Mouse (Mus musculus) stomach, embryonic 14.5 days (tissue): ENCODE data around the gene Flrt2. TPM values are rescaled to one million over a fixed set of nuclear protein-coding genes. Genes with fewer than 3 reads are reported as not detected.

Experiments used
- ATAC-seq: fragments of 200-750 bp; cut with Nextera tagmentation; 2 replicates; pipeline ENCODE4 v1.8.0; 2017; ENCODE audit warnings: low read depth, moderate TSS enrichment; ENCODE audit not compliant: insufficient number of reproducible peaks, insufficient read depth, low FRiP score
- H3K27ac ChIP-seq: fragments of 300-500 bp; sonication (generic); 2 replicates; pipeline ENCODE4 v1.5.1; 2014; ENCODE audit warnings: mild to moderate bottlenecking, low read length, moderate library complexity, mixed read lengths
- H3K27me3 ChIP-seq: fragments of 300-500 bp; sonication (generic); 2 replicates; pipeline ENCODE4 v1.6.1; 2014; ENCODE audit warnings: low read length, control low read depth, mixed read lengths; ENCODE audit not compliant: control insufficient read depth, insufficient read depth
- H3K36me3 ChIP-seq: fragments of 300-500 bp; sonication (generic); 2 replicates; pipeline ENCODE4 v1.6.1; 2014; ENCODE audit warnings: mild to moderate bottlenecking, control low read depth, low read length, moderate library complexity, mixed read lengths; ENCODE audit not compliant: control insufficient read depth, insufficient read depth
- H3K4me1 ChIP-seq: fragments of 300-500 bp; sonication (generic); 2 replicates; pipeline ENCODE4 v1.6.1; 2014; ENCODE audit warnings: low read length, control low read depth, mixed read lengths; ENCODE audit not compliant: control insufficient read depth, insufficient read depth
- H3K4me2 ChIP-seq: fragments of 300-500 bp; sonication (generic); replicated peaks from 2 replicates; pipeline ENCODE4 v1.6.1; 2014; ENCODE audit warnings: low read depth, low read length, control low read depth
- H3K4me3 ChIP-seq: fragments of 300-500 bp; sonication (generic); 2 replicates; pipeline ENCODE4 v1.5.1; 2014; ENCODE audit warnings: low read depth, low read length, control low read depth
- H3K9ac ChIP-seq: fragments of 300-500 bp; sonication (generic); replicated peaks from 2 replicates; pipeline ENCODE4 v1.6.1; 2014; ENCODE audit warnings: low read depth, mild to moderate bottlenecking, control low read depth, low read length, moderate library complexity, mixed read lengths
- H3K9me3 ChIP-seq: fragments of 300-500 bp; sonication (generic); 2 replicates; pipeline ENCODE4 v1.6.1; 2016; ENCODE audit warnings: low read depth, low read length, control low read depth; ENCODE audit not compliant: control insufficient read depth
- WGBS: fragments of 180-500 bp; shearing (Covaris S2); extraction: QIAGEN DNeasy Blood & Tissue Kit; methylation state at CpG from one replicate; pipeline ENCODE4 v1.1.7; 2014; 5-methylcytosine and 5-hydroxymethylcytosine counted together
- polyA plus RNA-seq: library from polyadenylated mRNA; unstranded; fragments of >200 nt; fragmentation: Nextera tagmentation; extraction: Ambion mirVana; gene quantifications from 2 replicates; pipeline ENCODE4 v1.2.1, GENCODE M21; 2014

Gene Flrt2
- polyA plus RNA-seq, 1 experiment from 2014 or later = 27.3 TPM

DNA sequence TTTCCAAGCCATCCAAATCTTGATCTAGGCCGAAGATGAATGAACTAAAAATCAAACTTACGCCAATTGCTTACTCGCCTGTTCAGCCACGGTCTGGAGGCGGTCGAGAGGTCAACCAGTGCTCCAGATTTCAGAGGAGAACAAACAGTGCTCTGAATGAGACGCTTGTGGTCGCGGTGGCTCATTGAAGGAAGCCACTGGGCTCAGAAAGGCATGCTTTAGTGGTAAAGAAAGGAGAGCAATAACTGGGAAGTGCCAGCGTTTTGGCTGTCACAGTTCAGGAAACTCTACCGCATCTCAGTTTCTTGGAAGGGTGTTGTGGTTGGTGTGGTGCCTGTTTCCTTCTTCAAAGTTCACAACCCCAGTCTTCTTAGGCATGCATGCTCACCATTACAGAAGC is 49.3 kb downstream of the Flrt2 start:
- 66% methylated on average over 11 of the region's 11 CpGs for WGBS
- H3K4me3 ChIP-seq = no peak overlapping the region
- no peak for ATAC-seq
- H3K27me3 ChIP-seq = no peaks in the 10 kb centered on the region
- no peak overlapping the region for H3K9ac ChIP-seq
- no peak overlapping the region for H3K27ac ChIP-seq
- H3K4me2 ChIP-seq = no peak overlapping the region
- H3K36me3 ChIP-seq = no peaks in the 10 kb centered on the region
- H3K4me1 ChIP-seq = 0 out of 2 replicates have a peak, but pooled peaks cover 3% of the 10 kb centered on the region
- no peaks in the 10 kb centered on the region for H3K9me3 ChIP-seq

DNA sequence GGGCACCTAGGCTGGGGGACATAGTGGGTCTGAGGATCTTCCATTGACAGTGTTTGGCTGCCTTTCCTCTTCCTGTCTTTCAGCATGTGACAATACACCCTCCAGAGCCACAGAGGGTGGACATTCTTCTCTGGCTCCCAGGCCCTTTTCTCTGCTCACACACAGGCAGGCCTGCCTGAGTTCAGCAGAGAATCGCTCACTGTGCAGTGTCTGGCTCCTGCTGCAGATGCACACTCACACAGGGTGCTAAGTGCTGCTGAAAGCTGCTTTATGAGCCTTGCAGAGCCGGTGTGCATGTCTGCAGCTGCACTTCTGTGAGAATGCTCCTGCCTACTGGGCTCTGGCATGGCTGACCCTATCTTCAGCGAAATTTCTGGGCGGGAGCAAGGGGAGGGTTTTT is 52.3 kb downstream of the Flrt2 start:
- no peaks in the 10 kb centered on the region for H3K27me3 ChIP-seq
- WGBS = 61% methylated on average over 4 of the region's 4 CpGs
- H3K4me3 ChIP-seq = no peak overlapping the region
- H3K9me3 ChIP-seq = no peaks in the 10 kb centered on the region
- 0 out of 2 replicates have a peak, but pooled peaks cover 3% of the 10 kb centered on the region for H3K4me1 ChIP-seq
- ATAC-seq = no peak
- no peaks in the 10 kb centered on the region for H3K36me3 ChIP-seq
- no peak overlapping the region for H3K4me2 ChIP-seq
- H3K9ac ChIP-seq = no peak overlapping the region
- H3K27ac ChIP-seq = no peak overlapping the region

DNA sequence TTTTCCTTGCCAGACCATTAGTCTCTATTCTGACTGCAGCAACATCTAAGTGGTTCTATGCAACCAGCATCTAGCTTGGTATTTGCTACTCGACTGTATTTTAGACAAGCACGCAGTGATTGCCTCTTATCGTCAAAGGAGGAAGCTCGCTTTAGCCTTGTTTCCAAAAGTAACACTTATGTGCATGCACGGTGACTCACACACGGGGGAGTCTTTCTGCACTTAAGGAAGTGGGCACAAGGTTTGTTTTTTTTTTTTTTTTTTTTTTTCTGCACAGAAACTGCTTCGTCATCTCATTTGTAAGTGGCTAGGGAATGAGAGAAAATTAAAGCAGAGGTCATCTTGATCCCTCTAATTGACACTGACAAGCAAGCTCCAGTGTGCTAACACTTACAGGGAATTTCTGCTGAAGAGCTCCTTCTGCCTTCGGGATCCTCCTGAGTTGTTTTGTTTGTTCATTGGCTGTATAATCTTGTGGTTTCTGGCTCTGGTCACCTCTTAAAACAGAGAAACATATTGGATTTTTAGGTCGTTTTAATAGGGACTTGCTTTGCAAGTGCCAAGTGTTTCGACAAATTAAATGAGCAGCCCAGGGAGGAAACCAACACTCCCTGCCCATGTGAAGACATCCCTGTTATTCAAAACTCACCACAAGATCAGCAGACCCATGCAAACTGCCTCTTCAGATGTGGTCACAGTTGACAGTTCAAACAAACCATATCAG is 55.0 kb downstream of the Flrt2 start:
- H3K27me3 ChIP-seq = no peaks in the 10 kb centered on the region
- H3K9me3 ChIP-seq = no peaks in the 10 kb centered on the region
- H3K4me3 ChIP-seq = no peak overlapping the region
- no peak overlapping the region for H3K4me2 ChIP-seq
- 62% methylated on average over 10 of the region's 10 CpGs for WGBS
- ATAC-seq = no peak
- no peak overlapping the region for H3K27ac ChIP-seq
- H3K36me3 ChIP-seq = no peaks in the 10 kb centered on the region
- H3K4me1 ChIP-seq = no peaks in the 10 kb centered on the region
- H3K9ac ChIP-seq = no peak overlapping the region

DNA sequence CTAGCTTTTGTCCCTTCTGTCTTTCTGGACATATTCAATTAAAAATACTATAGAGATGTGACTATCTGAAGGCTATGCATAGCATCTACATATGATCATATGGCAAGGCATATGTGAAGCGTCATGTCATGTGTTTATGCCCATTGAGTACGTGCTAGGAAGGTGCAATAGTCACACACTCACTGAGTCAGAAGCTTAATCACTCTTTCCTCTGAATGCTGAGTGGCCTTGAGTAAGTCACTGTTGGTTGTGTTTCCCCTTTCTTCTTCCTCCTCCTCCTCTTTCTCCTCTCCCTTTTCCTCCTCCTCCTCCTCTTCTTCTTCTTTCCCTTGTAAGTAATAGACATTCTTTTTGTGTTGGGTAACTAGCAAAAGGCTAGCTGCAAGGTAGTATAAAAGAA is 56.7 kb downstream of the Flrt2 start:
- Histone ChIP-seq H3K4me1 (no peaks in the 10 kb centered on the region), H3K9me3 (no peaks in the 10 kb centered on the region), H3K27me3 (no peaks in the 10 kb centered on the region), H3K27ac (no peak overlapping the region), H3K36me3 (no peaks in the 10 kb centered on the region), H3K4me3 (no peak overlapping the region), H3K4me2 (no peak overlapping the region), H3K9ac (no peak overlapping the region)
- no peak for ATAC-seq
- WGBS = 87% methylated on average over 2 of the region's 2 CpGs

DNA sequence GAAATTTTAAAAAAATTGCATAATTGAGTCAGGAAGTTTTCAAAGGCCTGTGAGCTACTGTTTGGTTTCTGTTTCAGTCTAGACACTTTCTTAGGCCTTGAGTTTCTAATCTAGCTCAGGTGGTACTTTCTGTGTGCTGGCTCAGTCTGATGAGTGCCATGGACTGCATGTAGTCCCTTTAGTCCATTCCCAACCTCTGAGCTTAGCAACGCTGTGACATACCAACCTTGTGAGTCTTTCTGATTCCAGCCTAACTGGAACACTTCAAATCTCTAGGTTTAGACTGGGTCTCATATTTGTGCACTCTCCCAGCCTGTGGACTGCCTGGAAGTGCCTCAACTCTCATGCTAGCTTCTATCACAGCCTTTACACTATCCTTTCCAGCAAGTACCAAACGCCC is 57.2 kb downstream of the Flrt2 start:
- Histone ChIP-seq H3K9me3 (no peaks in the 10 kb centered on the region), H3K4me1 (no peaks in the 10 kb centered on the region), H3K4me2 (no peak overlapping the region), H3K36me3 (no peaks in the 10 kb centered on the region), H3K4me3 (no peak overlapping the region), H3K9ac (no peak overlapping the region), H3K27ac (no peak overlapping the region), H3K27me3 (no peaks in the 10 kb centered on the region)
- no peak for ATAC-seq
- 81% methylated on average over 2 of the region's 2 CpGs for WGBS

DNA sequence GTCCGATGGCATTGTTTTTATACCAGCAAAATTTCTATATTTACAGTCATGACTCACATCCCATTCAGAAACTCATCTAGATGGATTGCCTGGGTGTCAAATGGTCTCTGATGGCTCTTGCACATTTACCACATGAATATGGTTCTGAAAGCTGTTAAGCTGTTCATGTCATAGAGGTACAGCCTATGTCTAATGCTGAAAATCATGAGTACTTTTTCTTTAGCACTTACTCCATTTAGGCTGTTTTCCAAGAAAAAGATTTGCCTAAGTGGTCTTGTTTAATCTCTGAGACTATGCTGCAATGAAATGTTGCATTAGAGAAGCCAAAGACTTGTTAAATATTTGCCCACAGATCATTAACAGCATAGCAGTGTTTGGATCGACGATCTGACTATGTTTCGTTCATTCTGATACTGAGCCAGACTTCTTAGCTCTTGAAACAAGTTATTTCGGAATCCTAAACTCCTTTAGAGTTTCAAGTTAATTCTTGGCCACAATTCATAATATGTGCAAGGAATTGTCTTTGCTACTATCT is 67.3 kb downstream of the Flrt2 start:
- no peaks in the 10 kb centered on the region for H3K36me3 ChIP-seq
- no peaks in the 10 kb centered on the region for H3K4me1 ChIP-seq
- ATAC-seq = no peak

DNA sequence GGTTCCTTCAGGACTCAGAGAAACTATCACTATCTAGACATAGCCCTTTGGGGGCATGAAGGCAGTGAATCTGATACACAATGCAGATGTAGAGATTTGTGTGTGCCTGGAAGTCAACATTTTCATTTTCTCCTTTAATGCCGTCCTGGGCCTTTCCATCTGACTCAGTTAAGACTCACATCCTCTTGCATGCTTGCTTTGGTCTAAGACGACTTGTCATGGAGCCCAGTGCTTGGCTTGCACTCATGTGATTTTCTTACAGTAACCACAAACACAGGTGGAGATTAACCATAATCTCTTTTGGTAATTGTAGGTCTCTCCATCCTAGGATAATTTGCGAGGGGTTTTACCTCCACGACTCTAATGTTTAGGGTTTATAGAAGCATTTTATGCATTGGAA is 73.2 kb downstream of the Flrt2 start:
- no peaks in the 10 kb centered on the region for H3K36me3 ChIP-seq
- 90% methylated on average over 4 of the region's 4 CpGs for WGBS
- no peak overlapping the region for H3K27ac ChIP-seq
- H3K9me3 ChIP-seq = no peaks in the 10 kb centered on the region
- H3K4me2 ChIP-seq = no peak overlapping the region
- no peak overlapping the region for H3K4me3 ChIP-seq
- no peak overlapping the region for H3K9ac ChIP-seq
- no peaks in the 10 kb centered on the region for H3K4me1 ChIP-seq
- ATAC-seq = no peak
- H3K27me3 ChIP-seq = no peaks in the 10 kb centered on the region

More for the DNA sequence above, 67.3 kb downstream of the Flrt2 start:
- H3K9me3 ChIP-seq = no peaks in the 10 kb centered on the region
- H3K4me2 ChIP-seq = no peak overlapping the region
- no peak overlapping the region for H3K4me3 ChIP-seq
- H3K9ac ChIP-seq = no peak overlapping the region
- H3K27me3 ChIP-seq = no peaks in the 10 kb centered on the region
- no peak overlapping the region for H3K27ac ChIP-seq
- WGBS = 69% methylated on average over 5 of the region's 5 CpGs

DNA sequence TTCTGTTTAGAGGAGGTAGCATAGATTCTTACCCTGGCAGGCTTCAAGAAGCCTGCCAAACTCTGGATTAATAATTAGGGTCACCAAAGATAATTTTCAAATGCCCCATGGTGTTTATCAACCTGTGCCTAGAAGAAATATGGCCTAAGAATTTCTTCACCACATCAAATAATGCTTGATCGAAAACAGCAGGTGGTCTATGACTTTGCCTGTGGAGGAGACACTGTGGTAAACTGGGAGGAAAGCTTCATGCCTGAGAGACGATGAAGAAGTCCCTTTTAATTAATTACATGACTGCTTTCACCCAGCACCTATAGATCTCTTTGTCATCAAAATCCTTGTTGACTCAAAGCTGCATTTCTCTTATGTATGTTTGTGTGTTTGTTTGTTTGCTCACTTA is 77.0 kb downstream of the Flrt2 start:
- H3K4me3 ChIP-seq = no peak overlapping the region
- H3K27me3 ChIP-seq = no peaks in the 10 kb centered on the region
- no peaks in the 10 kb centered on the region for H3K4me1 ChIP-seq
- H3K27ac ChIP-seq = no peak overlapping the region
- 83% methylated on average over 2 of the region's 2 CpGs for WGBS
- no peak for ATAC-seq
- no peak overlapping the region for H3K9ac ChIP-seq
- no peaks in the 10 kb centered on the region for H3K9me3 ChIP-seq
- H3K36me3 ChIP-seq = no peaks in the 10 kb centered on the region
- no peak overlapping the region for H3K4me2 ChIP-seq

DNA sequence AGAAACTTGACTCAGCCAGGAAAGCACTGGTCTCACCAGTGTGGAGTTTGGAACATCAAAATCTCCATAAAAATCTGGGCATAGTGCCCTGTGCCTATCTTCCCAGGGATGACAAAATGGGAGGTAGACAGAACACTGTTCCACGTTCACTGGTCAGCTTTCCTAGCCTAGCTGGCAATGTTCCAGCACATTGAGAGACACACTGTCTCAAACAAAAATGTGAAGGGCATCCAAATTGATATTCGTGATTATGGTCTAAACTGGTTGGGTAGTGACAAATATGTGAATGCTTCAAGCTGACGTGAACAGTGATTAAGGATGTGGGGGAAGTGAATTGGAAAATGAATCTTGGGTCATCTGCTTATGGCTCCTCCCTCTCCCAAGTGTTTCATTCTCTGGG is 78.2 kb downstream of the Flrt2 start:
- ATAC-seq = no peak
- 66% methylated on average over 3 of the region's 3 CpGs for WGBS
- H3K9ac ChIP-seq = no peak overlapping the region
- H3K9me3 ChIP-seq = no peaks in the 10 kb centered on the region
- H3K4me3 ChIP-seq = no peak overlapping the region
- H3K4me2 ChIP-seq = no peak overlapping the region
- H3K27me3 ChIP-seq = no peaks in the 10 kb centered on the region
- H3K27ac ChIP-seq = no peak overlapping the region
- no peaks in the 10 kb centered on the region for H3K4me1 ChIP-seq
- H3K36me3 ChIP-seq = no peaks in the 10 kb centered on the region
